Mouse (Mus musculus) left cerebral cortex, adult 11 months (tissue): Measurements from ENCODE around the gene Aagab.

ENCODE experiments used
- DNase-seq: peaks from one replicate; pipeline ENCODE4 v3.0.0; 2022; ENCODE audit warnings: low spot score

The Aagab gene

GRCm38 (mm10) chr9:63672797-63673493, 70.5 kb downstream of the Aagab start:
- no peak for DNase-seq

GRCm38 (mm10) chr9:63673494-63673805, 71.0 kb downstream of the Aagab start:
- DNase-seq, result no peak

GRCm38 (mm10) chr9:63674613-63675012, 72.2 kb downstream of the Aagab start:
- DNase-seq, result no peak

- DNase-seq, result no peak
These were observed 75.2 kb downstream of the Aagab start for GRCm38 (mm10) chr9:63677621-63678020.

- no peak for DNase-seq
These were observed 75.6 kb downstream of the Aagab start for GRCm38 (mm10) chr9:63678076-63678475.

GRCm38 (mm10) chr9:63682301-63682700, 79.8 kb downstream of the Aagab start:
- no peak for DNase-seq

GRCm38 (mm10) chr9:63682943-63683342, 80.5 kb downstream of the Aagab start:
- no peak for DNase-seq

GRCm38 (mm10) chr9:63684277-63684676, 81.8 kb downstream of the Aagab start:
- no peak for DNase-seq

- DNase-seq, result no peak
These were observed 82.9 kb downstream of the Aagab start for GRCm38 (mm10) chr9:63685352-63685751.

GRCm38 (mm10) chr9:63687413-63688015, 85.1 kb downstream of the Aagab start:
- DNase-seq, result no peak

GRCm38 (mm10) chr9:63690511-63690910, 88.1 kb downstream of the Aagab start:
- no peak for DNase-seq

GRCm38 (mm10) chr9:63691960-63692359, 89.5 kb downstream of the Aagab start:
- DNase-seq, result no peak
